Mouse (Mus musculus) lung, adult 2 months (tissue): Measurements from ENCODE around the gene Ncbp1.

Experiments used
- CTCF ChIP-seq: fragments of 200-500 bp; IDR thresholded peaks from 2 replicates; pipeline ENCODE4 v1.5.1; 2011; ENCODE audit warnings: mild to moderate bottlenecking, low read length, control low read depth; ENCODE audit not compliant: insufficient read depth
- POLR2A ChIP-seq: fragments of 200-500 bp; IDR thresholded peaks from 2 replicates; pipeline ENCODE4 v1.6.1; 2011; ENCODE audit warnings: low read depth, mild to moderate bottlenecking, control low read depth, low read length, borderline replicate concordance; ENCODE audit errors: extremely low read depth

DNA sequence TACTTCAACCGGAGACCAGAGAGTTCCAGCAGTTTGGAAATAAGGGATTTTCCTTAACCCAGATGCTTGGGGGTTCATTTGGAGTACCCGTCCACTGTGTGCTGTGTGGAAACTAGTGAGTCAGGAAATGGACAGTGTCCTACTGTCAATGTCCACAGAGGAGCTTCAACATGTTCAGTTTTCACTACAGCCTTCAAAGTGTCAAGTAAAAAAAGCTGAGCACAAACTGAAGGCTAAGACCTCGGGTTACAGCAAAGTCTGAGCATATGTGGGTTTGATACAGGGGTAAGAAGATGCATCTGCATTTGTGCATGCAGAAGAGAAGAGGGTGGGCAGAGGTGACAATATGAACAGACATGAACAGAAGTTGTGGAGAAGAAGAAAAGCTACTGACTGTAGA lies 17.6 kb upstream of the Ncbp1 start:
- no peak for TF ChIP-seq CTCF
- TF ChIP-seq POLR2A, result no peak
